Mouse (Mus musculus) naive thymus-derived CD4-positive, alpha-beta T cell, adult 2 months (primary cell): Measurements from ENCODE around the gene Srp9.
A peak's percentile ranks its signal among the peaks of the same experiment; 100 is the strongest.
"Not testable (repeated sequence)": the region's sequence is repeated elsewhere in the genome, so short reads cannot be mapped to it uniquely, and the experiment has no call there.

Experiments used
- DNase-seq: peaks from one replicate; pipeline ENCODE4 v3.0.0-alpha.2; 2011; ENCODE audit warnings: low read depth

Gene Srp9

DNA sequence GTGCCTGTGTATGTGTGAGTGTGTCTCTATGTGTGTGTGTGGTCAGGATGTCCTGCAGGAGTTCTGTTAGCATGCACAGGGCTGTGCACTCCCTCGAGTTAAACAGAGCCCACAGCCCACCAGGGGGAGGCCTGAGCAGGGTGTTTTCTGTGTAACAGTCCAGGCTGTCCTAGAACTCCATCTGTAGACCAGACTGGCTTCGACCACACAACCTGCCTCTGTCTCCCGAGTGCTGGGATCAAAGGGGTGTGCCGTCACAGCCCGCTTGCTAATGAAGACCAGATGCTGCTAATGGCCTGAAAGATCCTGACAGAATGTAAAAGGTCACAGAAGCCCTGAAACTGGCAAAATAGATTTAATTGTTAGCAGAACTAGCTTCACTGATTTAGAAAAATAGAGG lies 21.0 kb downstream of the Srp9 start:
- no peak for DNase-seq

DNA sequence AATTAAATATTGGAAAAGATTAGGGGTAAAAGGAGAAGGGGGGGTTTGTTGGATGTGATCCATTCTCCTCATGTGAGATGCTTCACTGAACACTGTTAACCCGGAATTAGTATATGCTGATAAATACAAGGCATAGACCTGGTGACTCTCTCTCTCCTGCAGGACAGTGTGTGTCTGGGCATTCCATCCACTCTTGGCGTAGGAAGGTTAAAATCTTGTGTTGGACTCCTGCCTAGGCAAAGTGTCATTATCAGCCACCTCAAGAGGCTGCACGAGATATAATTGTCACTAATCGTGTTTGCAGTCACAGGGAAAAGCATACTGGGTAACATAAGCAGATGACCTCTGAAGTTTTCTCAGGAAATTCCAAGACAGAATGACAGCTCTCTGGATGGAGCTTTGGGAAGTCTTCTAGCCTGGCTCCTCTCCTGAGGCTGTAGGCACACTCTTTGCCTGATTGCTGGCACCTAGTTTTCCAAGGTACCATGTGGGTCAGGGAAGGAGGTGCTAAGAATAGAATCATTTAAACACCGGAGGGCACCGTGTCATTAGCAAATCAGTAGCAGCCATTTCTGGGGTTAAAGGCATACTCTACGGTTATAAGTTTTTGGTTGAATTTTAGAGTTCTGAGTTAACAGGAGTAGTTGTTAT lies 24.5 kb downstream of the Srp9 start:
- no peak for DNase-seq

GRCm38 (mm10) chr1:182149966-182150365 lies 25.4 kb downstream of the Srp9 start:
- peak; percentile 80 for DNase-seq

DNA sequence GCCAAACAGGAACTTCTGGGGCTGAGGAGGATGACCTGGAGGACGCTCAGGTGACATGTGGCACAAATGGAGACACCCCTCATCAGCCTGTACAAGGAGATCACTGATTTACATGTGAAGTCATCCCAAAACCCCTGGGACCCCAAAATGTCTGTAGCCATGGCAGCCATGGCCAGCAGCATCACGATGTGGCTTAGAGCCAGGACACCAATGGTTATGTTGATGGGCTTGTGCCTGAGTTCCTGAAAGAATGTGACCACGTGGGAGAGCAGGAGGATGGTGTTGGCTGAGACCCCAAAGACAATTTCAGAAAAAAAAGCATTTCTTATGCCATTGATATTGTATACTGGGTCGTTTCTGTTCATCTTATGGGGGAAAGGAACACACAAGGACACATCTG lies 33.2 kb downstream of the Srp9 start:
- DNase-seq: no peak

DNA sequence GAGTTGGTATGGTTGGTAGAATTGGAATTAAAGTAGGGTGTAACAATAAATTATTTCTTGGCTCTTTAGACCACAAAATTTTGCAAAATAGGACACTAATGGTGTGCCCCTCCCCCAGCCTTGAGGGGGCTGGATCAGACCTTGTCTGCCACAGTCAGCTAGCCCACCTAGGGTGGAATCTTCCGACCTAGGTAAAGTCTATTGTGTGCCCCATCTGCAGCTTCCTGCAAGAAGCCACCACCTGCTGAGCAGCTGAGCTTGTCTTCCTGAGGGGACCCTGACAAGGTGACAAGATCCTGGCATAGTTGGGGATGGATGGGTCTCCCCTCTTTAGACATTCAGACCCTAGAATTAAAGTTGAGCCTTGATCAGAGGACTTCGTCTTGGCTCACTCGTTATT lies 35.0 kb downstream of the Srp9 start:
- DNase-seq: no peak

DNA sequence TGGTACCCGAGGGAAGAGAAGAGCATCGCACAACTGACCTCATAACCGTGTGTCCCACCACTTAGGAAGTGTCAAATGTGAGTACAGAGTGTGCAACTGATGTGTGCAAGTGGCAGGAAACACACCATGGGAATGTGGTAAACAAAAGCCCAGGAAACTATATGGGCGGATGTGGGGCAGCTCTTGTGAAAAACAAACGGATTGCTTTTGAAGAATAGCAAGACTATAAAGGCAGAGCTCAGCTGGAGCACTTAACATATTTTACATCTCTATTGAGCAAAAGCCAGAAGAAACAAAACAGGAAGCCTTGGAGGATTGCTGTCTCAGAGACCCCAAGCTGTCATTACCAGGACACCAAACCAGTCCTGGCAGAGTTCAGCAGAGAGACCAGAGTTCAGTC lies 38.4 kb downstream of the Srp9 start:
- peak; percentile 53 for DNase-seq

GRCm38 (mm10) chr1:182164386-182164785 lies 39.8 kb downstream of the Srp9 start, which contains the start of gene Vmn1r1:
Gene Vmn1r1 (minus strand): TSS chr1:182164486.
- no peak for DNase-seq

- DNase-seq: not testable (repeated sequence)
Observed at GRCm38 (mm10) chr1:182170206-182170605, 45.7 kb downstream of the Srp9 start.

DNA sequence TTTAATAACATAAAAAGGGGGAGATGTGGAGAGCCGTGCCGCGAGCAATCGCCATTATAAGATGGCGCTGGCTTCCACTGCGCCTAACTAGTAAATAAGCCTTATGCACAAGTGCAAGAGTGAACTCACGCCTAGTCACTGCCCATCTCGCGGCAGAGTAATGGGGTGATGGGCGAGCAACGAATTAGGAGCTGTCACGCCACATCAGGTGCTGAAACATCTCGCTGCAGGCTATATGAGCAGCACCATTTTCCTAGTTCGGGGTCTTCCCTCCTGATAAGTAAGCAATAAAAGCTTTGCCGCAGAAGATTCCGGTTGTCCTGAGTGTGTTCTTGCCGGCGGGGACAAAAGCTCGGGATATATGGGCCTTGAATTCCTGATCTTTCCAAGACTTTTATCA lies 52.4 kb downstream of the Srp9 start:
- DNase-seq: not testable (repeated sequence)

- DNase-seq: no peak
Observed at GRCm38 (mm10) chr1:182181456-182182305, 57.1 kb downstream of the Srp9 start.
